In the genomic region with DNA sequence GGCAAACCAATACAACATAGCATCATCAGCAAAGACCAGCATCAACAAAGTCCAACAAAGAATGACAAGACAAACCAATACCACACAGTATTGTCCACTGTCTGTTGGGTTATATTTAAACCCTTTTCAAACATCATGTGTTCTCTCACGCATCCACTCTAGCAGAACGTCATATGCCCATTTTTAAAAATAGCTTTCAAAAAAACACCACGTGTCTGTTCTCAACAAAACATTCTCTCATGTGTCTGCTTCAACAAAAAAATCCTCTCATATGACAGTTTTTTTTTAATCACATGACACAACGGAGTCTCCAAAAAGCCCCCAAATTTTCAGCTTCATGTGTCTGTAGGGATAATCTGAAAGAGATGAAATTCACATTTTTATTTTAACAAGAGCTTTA, we compare ENCODE assay signal across 23 mouse cellular contexts. TPM values are rescaled to one million over a fixed set of nuclear protein-coding genes. Genes with fewer than 3 reads are reported as not detected.
"Had no signal": no experiment of that assay in that cellular context is flagged by ENCODE, and none has a peak within 500 bp of the region (broad histone marks: within the 10 kb centered on the region; RNA-seq: fewer than 3 reads in every experiment).

No protein-coding gene starts in this region.

- H3K27ac ChIP-seq: layer of hippocampus, adult 2 months; limb, embryonic 10.5 days; limb, embryonic 13.5 days; liver, embryonic 12.5 days; liver, embryonic 15.5 days; lung, embryonic 15.5 days; neural tube, embryonic 12.5 days; neural tube, embryonic 15.5 days; stomach, postnatal 0 days had no signal

- H3K4me1 ChIP-seq: limb, embryonic 10.5 days; limb, embryonic 13.5 days; liver, embryonic 12.5 days; liver, embryonic 15.5 days; lung, embryonic 15.5 days; neural tube, embryonic 12.5 days; neural tube, embryonic 15.5 days had no signal

- H3K36me3 ChIP-seq: limb, embryonic 10.5 days; limb, embryonic 13.5 days; liver, embryonic 12.5 days; liver, embryonic 15.5 days; lung, embryonic 15.5 days; neural tube, embryonic 12.5 days; neural tube, embryonic 15.5 days had no signal

- H3K9me3 ChIP-seq: limb, embryonic 10.5 days; limb, embryonic 13.5 days; liver, embryonic 12.5 days; liver, embryonic 15.5 days; lung, embryonic 15.5 days; neural tube, embryonic 12.5 days; neural tube, embryonic 15.5 days had no signal

- ATAC-seq: liver, embryonic 12.5 days had no signal

- H3K27me3 ChIP-seq: limb, embryonic 13.5 days; liver, embryonic 12.5 days; liver, embryonic 15.5 days; lung, embryonic 15.5 days; neural tube, embryonic 12.5 days; neural tube, embryonic 15.5 days had no signal

- H3K4me2 ChIP-seq: limb, embryonic 13.5 days; liver, embryonic 12.5 days; liver, embryonic 15.5 days; lung, embryonic 15.5 days; midbrain, embryonic 11.5 days; neural tube, embryonic 12.5 days; neural tube, embryonic 15.5 days had no signal

- H3K9ac ChIP-seq: limb, embryonic 13.5 days; liver, embryonic 12.5 days; liver, embryonic 15.5 days; lung, embryonic 15.5 days; neural tube, embryonic 12.5 days; neural tube, embryonic 15.5 days had no signal

- H3K4me3 ChIP-seq: layer of hippocampus, adult 2 months; limb, embryonic 10.5 days; limb, embryonic 13.5 days; liver, embryonic 12.5 days; liver, embryonic 15.5 days; lung, embryonic 15.5 days; neural tube, embryonic 12.5 days; neural tube, embryonic 15.5 days had no signal

- DNase-seq: kidney, adult 11 months; kidney, adult 9 months; kidney, postnatal 14 days; kidney, postnatal 4 days; layer of hippocampus, adult 9-11 months; liver; lung, adult 18-20 months; lung, postnatal 10 days; lung, postnatal 4 days; midbrain, embryonic 14.5 days; retina, postnatal 1 day; right cerebral cortex, postnatal 25 days had no signal

RNA-seq across cellular contexts. Expression of gene Ms4a4c, which starts 16.9 kb away (rescaled TPM):
- polyA plus RNA-seq: midbrain, postnatal 0 days had no signal

RNA-seq across cellular contexts. Expression of gene Ms4a4b, which starts 55.7 kb away (rescaled TPM):
- polyA plus RNA-seq: limb, embryonic 10.5 days; limb, embryonic 13.5 days; liver, embryonic 12.5 days; midbrain, embryonic 11.5 days; midbrain, embryonic 14.5 days; midbrain, postnatal 0 days; neural tube, embryonic 12.5 days; neural tube, embryonic 15.5 days had no signal
